Mouse (Mus musculus): Measurements from ENCODE around the gene Oat. TPM values are rescaled to one million over a fixed set of nuclear protein-coding genes. Genes with fewer than 3 reads are reported as not detected.

Gene Oat
- polyA plus RNA-seq, 1 experiment from 2014 or later = 107 TPM

GRCm38 (mm10) chr7:132559138-132559766, 16.9 kb downstream of the Oat start:
- no peak overlapping the region for H3K9ac ChIP-seq
- WGBS = 57% methylated on average over 3 of the region's 3 CpGs
- DNase-seq (ENCODE audit: low spot score) (no peak), ATAC-seq (ENCODE audit: low FRiP score) (no peak)
- peaks cover 63% of the 10 kb centered on the region for H3K36me3 ChIP-seq (replicated peaks; ENCODE audit: control insufficient read depth, insufficient read depth)
- no peaks in the 10 kb centered on the region for H3K9me3 ChIP-seq (ENCODE audit: control insufficient read depth, low read length)
- no peaks in the 10 kb centered on the region for H3K27me3 ChIP-seq (ENCODE audit: control insufficient read depth, insufficient read depth, low read length)
- no peaks in the 10 kb centered on the region for H3K4me1 ChIP-seq (replicated peaks; ENCODE audit: control insufficient read depth, insufficient read depth, low read length)
- H3K4me3 ChIP-seq (replicated peaks; ENCODE audit: low read length) = no peak overlapping the region
- no peak overlapping the region for H3K4me2 ChIP-seq (replicated peaks)
- H3K27ac ChIP-seq = no peak overlapping the region

GRCm38 (mm10) chr7:132558141-132558736, 18.0 kb downstream of the Oat start:
- no peak for ATAC-seq (ENCODE audit: low FRiP score)
- H3K27ac ChIP-seq = no peak overlapping the region
- WGBS = 91% methylated on average over 7 of the region's 7 CpGs
- H3K4me3 ChIP-seq (replicated peaks; ENCODE audit: low read length) = no peak overlapping the region
- no peaks in the 10 kb centered on the region for H3K27me3 ChIP-seq (ENCODE audit: control insufficient read depth, insufficient read depth, low read length)
- H3K4me1 ChIP-seq (replicated peaks; ENCODE audit: control insufficient read depth, insufficient read depth, low read length) = no peaks in the 10 kb centered on the region
- H3K9ac ChIP-seq = no peak overlapping the region
- H3K9me3 ChIP-seq (ENCODE audit: control insufficient read depth, low read length) = no peaks in the 10 kb centered on the region
- DNase-seq (ENCODE audit: low spot score) = no peak
- no peak overlapping the region for H3K4me2 ChIP-seq (replicated peaks)
- peaks cover 53% of the 10 kb centered on the region for H3K36me3 ChIP-seq (replicated peaks; ENCODE audit: control insufficient read depth, insufficient read depth)

- WGBS = 87% methylated on average over 5 of the region's 5 CpGs
- DNase-seq (ENCODE audit: low spot score) (no peak), ATAC-seq (ENCODE audit: low FRiP score) (no peak)
- Histone ChIP-seq H3K9ac (no peak overlapping the region), H3K9me3 (ENCODE audit: control insufficient read depth, low read length) (no peaks in the 10 kb centered on the region), H3K4me2 (replicated peaks) (no peak overlapping the region), H3K27me3 (ENCODE audit: control insufficient read depth, insufficient read depth, low read length) (no peaks in the 10 kb centered on the region), H3K36me3 (replicated peaks; ENCODE audit: control insufficient read depth, insufficient read depth) (peaks cover 37% of the 10 kb centered on the region), H3K27ac (no peak overlapping the region), H3K4me3 (replicated peaks; ENCODE audit: low read length) (no peak overlapping the region), H3K4me1 (replicated peaks; ENCODE audit: control insufficient read depth, insufficient read depth, low read length) (no peaks in the 10 kb centered on the region)
Measured at GRCm38 (mm10) chr7:132556575-132556974, 19.6 kb downstream of the Oat start.

- H3K36me3 ChIP-seq (replicated peaks; ENCODE audit: control insufficient read depth, insufficient read depth) = peaks cover 30% of the 10 kb centered on the region
- DNase-seq (ENCODE audit: low spot score) = no peak
- 39% methylated on average over 4 of the region's 4 CpGs for WGBS
- H3K9ac ChIP-seq = no peak overlapping the region
- no peak overlapping the region for H3K27ac ChIP-seq
- no peak for ATAC-seq (ENCODE audit: low FRiP score)
- H3K27me3 ChIP-seq (ENCODE audit: control insufficient read depth, insufficient read depth, low read length) = no peaks in the 10 kb centered on the region
- no peak overlapping the region for H3K4me3 ChIP-seq (replicated peaks; ENCODE audit: low read length)
- no peaks in the 10 kb centered on the region for H3K9me3 ChIP-seq (ENCODE audit: control insufficient read depth, low read length)
- no peaks in the 10 kb centered on the region for H3K4me1 ChIP-seq (replicated peaks; ENCODE audit: control insufficient read depth, insufficient read depth, low read length)
- H3K4me2 ChIP-seq (replicated peaks) = no peak overlapping the region
Measured at GRCm38 (mm10) chr7:132555911-132556310, 20.3 kb downstream of the Oat start.

- Histone ChIP-seq H3K36me3 (replicated peaks; ENCODE audit: control insufficient read depth, insufficient read depth) (peaks cover 14% of the 10 kb centered on the region), H3K4me1 (replicated peaks; ENCODE audit: control insufficient read depth, insufficient read depth, low read length) (no peaks in the 10 kb centered on the region), H3K9ac (no peak overlapping the region), H3K4me2 (replicated peaks) (no peak overlapping the region), H3K27me3 (ENCODE audit: control insufficient read depth, insufficient read depth, low read length) (no peaks in the 10 kb centered on the region), H3K9me3 (ENCODE audit: control insufficient read depth, low read length) (no peaks in the 10 kb centered on the region), H3K4me3 (replicated peaks; ENCODE audit: low read length) (no peak overlapping the region), H3K27ac (no peak overlapping the region)
- DNase-seq (ENCODE audit: low spot score) (no peak), ATAC-seq (ENCODE audit: low FRiP score) (no peak)
- WGBS = 61% methylated on average over 2 of the region's 2 CpGs
Measured at GRCm38 (mm10) chr7:132554091-132554490, 22.1 kb downstream of the Oat start.

GRCm38 (mm10) chr7:132551351-132552126, 24.7 kb downstream of the Oat start:
- no peaks in the 10 kb centered on the region for H3K4me1 ChIP-seq (replicated peaks; ENCODE audit: control insufficient read depth, insufficient read depth, low read length)
- ATAC-seq (ENCODE audit: low FRiP score) (peak; percentile 95), DNase-seq (ENCODE audit: low spot score) (peak; percentile 97)
- H3K36me3 ChIP-seq (replicated peaks; ENCODE audit: control insufficient read depth, insufficient read depth) = no peaks in the 10 kb centered on the region
- H3K9me3 ChIP-seq (ENCODE audit: control insufficient read depth, low read length) = no peaks in the 10 kb centered on the region
- peak overlapping the region; percentile 90 for H3K4me2 ChIP-seq (replicated peaks)
- 1% methylated on average over 27 of the region's 27 CpGs for WGBS
- H3K9ac ChIP-seq = peak overlapping the region; percentile 63
- H3K4me3 ChIP-seq (replicated peaks; ENCODE audit: low read length) = peak overlapping the region; percentile 42
- H3K27me3 ChIP-seq (ENCODE audit: control insufficient read depth, insufficient read depth, low read length) = no peaks in the 10 kb centered on the region
- H3K27ac ChIP-seq = no peak overlapping the region

GRCm38 (mm10) chr7:132547126-132547525, 29.1 kb downstream of the Oat start:
- Histone ChIP-seq H3K36me3 (replicated peaks; ENCODE audit: control insufficient read depth, insufficient read depth) (no peaks in the 10 kb centered on the region), H3K4me1 (replicated peaks; ENCODE audit: control insufficient read depth, insufficient read depth, low read length) (peaks cover 3% of the 10 kb centered on the region; the same call in 1 of the 2 replicates), H3K27ac (no peak overlapping the region), H3K9ac (no peak overlapping the region), H3K27me3 (ENCODE audit: control insufficient read depth, insufficient read depth, low read length) (no peaks in the 10 kb centered on the region), H3K4me2 (replicated peaks) (no peak overlapping the region), H3K4me3 (replicated peaks; ENCODE audit: low read length) (no peak overlapping the region), H3K9me3 (ENCODE audit: control insufficient read depth, low read length) (no peaks in the 10 kb centered on the region)
- 74% methylated on average over 3 of the region's 3 CpGs for WGBS
- no peak for ATAC-seq (ENCODE audit: low FRiP score)
- no peak for DNase-seq (ENCODE audit: low spot score)

- H3K9me3 ChIP-seq (ENCODE audit: control insufficient read depth, low read length) = no peaks in the 10 kb centered on the region
- H3K27ac ChIP-seq = 0 out of 2 replicates have a peak overlapping the region, but pooled peaks have one; percentile 9
- peaks cover 5% of the 10 kb centered on the region; the same call in 1 of the 2 replicates for H3K4me1 ChIP-seq (replicated peaks; ENCODE audit: control insufficient read depth, insufficient read depth, low read length)
- WGBS = 56% methylated on average over 4 of the region's 4 CpGs
- H3K4me2 ChIP-seq (replicated peaks) = no peak overlapping the region
- no peak overlapping the region for H3K4me3 ChIP-seq (replicated peaks; ENCODE audit: low read length)
- H3K36me3 ChIP-seq (replicated peaks; ENCODE audit: control insufficient read depth, insufficient read depth) = no peaks in the 10 kb centered on the region
- ATAC-seq (ENCODE audit: low FRiP score) (no peak), DNase-seq (ENCODE audit: low spot score) (no peak)
- no peaks in the 10 kb centered on the region for H3K27me3 ChIP-seq (ENCODE audit: control insufficient read depth, insufficient read depth, low read length)
- H3K9ac ChIP-seq = no peak overlapping the region
Measured at GRCm38 (mm10) chr7:132542427-132542826, 33.8 kb downstream of the Oat start.

- Histone ChIP-seq H3K4me2 (replicated peaks) (no peak overlapping the region), H3K27me3 (ENCODE audit: control insufficient read depth, insufficient read depth, low read length) (no peaks in the 10 kb centered on the region), H3K27ac (no peak overlapping the region), H3K36me3 (replicated peaks; ENCODE audit: control insufficient read depth, insufficient read depth) (no peaks in the 10 kb centered on the region), H3K9ac (no peak overlapping the region), H3K4me3 (replicated peaks; ENCODE audit: low read length) (no peak overlapping the region), H3K4me1 (replicated peaks; ENCODE audit: control insufficient read depth, insufficient read depth, low read length) (peaks cover 5% of the 10 kb centered on the region; the same call in 1 of the 2 replicates), H3K9me3 (ENCODE audit: control insufficient read depth, low read length) (no peaks in the 10 kb centered on the region)
- no peak for ATAC-seq (ENCODE audit: low FRiP score)
- no peak for DNase-seq (ENCODE audit: low spot score)
- 68% methylated on average over 3 of the region's 3 CpGs for WGBS
Measured at GRCm38 (mm10) chr7:132541566-132541965, 34.6 kb downstream of the Oat start.

Measured in hindbrain, embryonic 14.5 days (tissue).